Mouse (Mus musculus) lung, embryonic 16.5 days (tissue): Measurements from ENCODE around the gene Gm13694. TPM values are rescaled to one million over a fixed set of nuclear protein-coding genes. Genes with fewer than 3 reads are reported as not detected.
"Not testable (repeated sequence)": the region's sequence is repeated elsewhere in the genome, so short reads cannot be mapped to it uniquely, and the experiment has no call there.

ENCODE experiments used
- ATAC-seq: fragments of 200-750 bp; cut with Nextera tagmentation; 2 replicates; pipeline ENCODE4 v1.8.0; 2017; ENCODE audit warnings: low read depth, mild to moderate bottlenecking, moderate library complexity
- H3K27ac ChIP-seq: fragments of 300-500 bp; sonication (generic); 2 replicates; pipeline ENCODE4 v1.5.1; 2014; ENCODE audit warnings: mild to moderate bottlenecking, control low read depth, low read length
- H3K27me3 ChIP-seq: fragments of 300-500 bp; sonication (generic); 2 replicates; pipeline ENCODE4 v1.6.1; 2014; ENCODE audit warnings: low read depth, low read length, mixed read lengths; ENCODE audit not compliant: control insufficient read depth, insufficient read depth
- H3K36me3 ChIP-seq: fragments of 300-500 bp; sonication (generic); 2 replicates; pipeline ENCODE4 v1.6.1; 2014; ENCODE audit warnings: low read length; ENCODE audit not compliant: control insufficient read depth, insufficient read depth
- H3K4me1 ChIP-seq: fragments of 300-500 bp; sonication (generic); replicated peaks from 2 replicates; pipeline ENCODE4 v1.6.1; 2014; ENCODE audit warnings: low read length, mixed read lengths; ENCODE audit not compliant: control insufficient read depth, insufficient read depth
- H3K4me2 ChIP-seq: fragments of 300-500 bp; sonication (generic); 2 replicates; pipeline ENCODE4 v1.6.1; 2014; ENCODE audit warnings: low read depth, low read length, control low read depth
- H3K4me3 ChIP-seq: fragments of 300-500 bp; sonication (generic); 2 replicates; pipeline ENCODE4 v1.5.1; 2014; ENCODE audit warnings: mild to moderate bottlenecking, low read length, control low read depth
- H3K9ac ChIP-seq: fragments of 300-500 bp; sonication (generic); 2 replicates; pipeline ENCODE4 v1.6.1; 2014; ENCODE audit warnings: low read length, control low read depth
- H3K9me3 ChIP-seq: fragments of 300-500 bp; sonication (generic); 2 replicates; pipeline ENCODE4 v1.6.1; 2016; ENCODE audit warnings: low read length; ENCODE audit not compliant: control insufficient read depth
- WGBS: fragments of 180-500 bp; shearing (Covaris S2); extraction: QIAGEN DNeasy Blood & Tissue Kit; methylation state at CpG from one replicate; pipeline ENCODE4 v1.1.7; 2014; 5-methylcytosine and 5-hydroxymethylcytosine counted together
- polyA plus RNA-seq: library from polyadenylated mRNA; unstranded; fragments of >200 nt; fragmentation: Nextera tagmentation; extraction: Ambion mirVana; gene quantifications from 2 replicates; pipeline ENCODE4 v1.2.1, GENCODE M21; 2015

The Gm13694 gene
- polyA plus RNA-seq, 1 experiment from 2014 or later, result not detected

DNA sequence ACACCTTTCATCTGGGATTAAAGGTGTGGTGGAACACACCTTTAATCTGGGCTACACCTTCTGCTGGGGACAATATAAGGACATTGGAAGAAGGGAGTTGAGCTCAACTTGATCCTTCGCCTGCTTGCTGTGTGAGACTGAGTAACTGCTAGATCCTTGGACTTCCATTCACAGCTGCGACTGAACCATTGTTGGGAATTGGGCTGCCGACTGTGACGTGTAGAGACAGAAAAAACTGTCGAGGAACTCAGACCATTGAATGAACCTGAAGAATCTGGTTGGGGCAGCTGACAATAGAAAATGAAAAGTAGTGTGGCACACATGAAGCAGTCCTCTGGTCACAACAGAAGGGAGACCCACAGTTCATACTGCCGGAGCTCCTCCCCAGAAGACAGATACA is 5.7 kb downstream of the Gm13694 start, which contains the start of gene Gm13697:
Gm13697 (plus strand) TSS at position 301 of the 400 bp plus-strand sequence.
- not testable (repeated sequence) for H3K36me3 ChIP-seq, ATAC-seq, H3K4me2 ChIP-seq, H3K9me3 ChIP-seq, H3K4me3 ChIP-seq, H3K9ac ChIP-seq, H3K27ac ChIP-seq, H3K27me3 ChIP-seq, H3K4me1 ChIP-seq
- WGBS, result no CpG with 5 or more reads among the region's 6 CpGs

- H3K4me2 ChIP-seq, H3K4me1 ChIP-seq, H3K9me3 ChIP-seq, ATAC-seq, H3K27me3 ChIP-seq, H3K4me3 ChIP-seq, H3K27ac ChIP-seq, H3K9ac ChIP-seq, H3K36me3 ChIP-seq: not testable (repeated sequence)
- WGBS, result no CpG with 5 or more reads among the region's 6 CpGs
Observed at GRCm38 (mm10) chr2:83990253-83990652, 11.5 kb downstream of the Gm13694 start, which contains the start of gene Gm13691. TSS of gene Gm13691 (plus strand) at chr2:83990553.

DNA sequence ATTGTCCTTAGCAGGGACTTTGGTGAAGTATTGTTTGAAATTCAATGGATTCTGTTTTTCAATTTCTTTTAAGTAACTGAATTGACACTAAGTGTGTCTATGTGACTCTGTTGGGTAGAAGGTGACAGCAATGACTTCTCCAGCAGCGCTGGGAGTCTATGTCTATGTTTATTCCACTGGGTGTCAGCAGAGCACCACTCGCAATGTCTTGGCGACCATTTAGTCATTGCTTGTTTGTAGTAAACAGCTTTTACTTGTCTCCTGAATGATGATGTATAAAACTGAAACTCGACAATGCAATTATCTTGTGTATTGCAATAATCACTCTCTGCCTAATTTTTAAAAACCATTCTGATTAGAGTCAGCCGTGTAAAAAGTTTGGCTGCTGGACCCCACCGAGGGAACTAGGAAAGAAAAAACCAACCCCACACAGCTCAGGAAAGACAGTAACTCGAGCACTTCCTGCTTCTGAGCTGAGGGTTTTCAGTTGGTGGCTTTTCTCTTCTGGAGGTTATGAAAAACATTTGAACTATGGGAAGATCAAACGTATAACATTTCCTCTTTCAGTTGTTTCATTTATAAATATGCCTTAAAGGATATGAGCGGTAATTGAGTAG is 15.0 kb downstream of the Gm13694 start:
- not testable (repeated sequence) for H3K9ac ChIP-seq, H3K27me3 ChIP-seq, H3K9me3 ChIP-seq, H3K36me3 ChIP-seq, H3K4me1 ChIP-seq
- Histone ChIP-seq H3K27ac (peak overlapping the region; percentile 25; the same call in 1 of the 2 replicates), H3K4me3 (peak overlapping the region; percentile 1; the same call in 1 of the 2 replicates), H3K4me2 (peak overlapping the region; percentile 9; the same call in 1 of the 2 replicates)
- 24% methylated on average over 7 of the region's 9 CpGs for WGBS
- peak; percentile 83 for ATAC-seq

DNA sequence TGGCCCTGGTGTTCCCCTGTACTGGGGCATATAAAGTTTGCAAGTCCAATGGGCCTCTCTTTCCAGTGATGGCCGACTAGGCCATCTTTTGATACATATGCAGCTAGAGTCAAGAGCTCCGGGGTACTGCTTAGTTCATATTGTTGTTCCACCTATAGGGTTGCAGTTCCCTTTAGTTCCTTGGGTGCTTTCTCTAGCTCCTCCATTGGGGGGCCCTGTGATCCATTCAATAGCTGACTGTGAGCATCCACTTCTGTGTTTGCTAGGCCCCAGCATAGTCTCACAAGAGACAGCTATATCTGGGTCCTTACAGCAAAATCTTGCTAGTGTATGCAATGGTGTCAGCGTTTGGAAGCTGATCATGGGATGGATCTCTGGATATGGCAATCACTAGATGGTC is 15.8 kb downstream of the Gm13694 start:
- WGBS, result no CpG with 5 or more reads among the region's 3 CpGs
- not testable (repeated sequence) for H3K4me2 ChIP-seq, H3K27ac ChIP-seq

DNA sequence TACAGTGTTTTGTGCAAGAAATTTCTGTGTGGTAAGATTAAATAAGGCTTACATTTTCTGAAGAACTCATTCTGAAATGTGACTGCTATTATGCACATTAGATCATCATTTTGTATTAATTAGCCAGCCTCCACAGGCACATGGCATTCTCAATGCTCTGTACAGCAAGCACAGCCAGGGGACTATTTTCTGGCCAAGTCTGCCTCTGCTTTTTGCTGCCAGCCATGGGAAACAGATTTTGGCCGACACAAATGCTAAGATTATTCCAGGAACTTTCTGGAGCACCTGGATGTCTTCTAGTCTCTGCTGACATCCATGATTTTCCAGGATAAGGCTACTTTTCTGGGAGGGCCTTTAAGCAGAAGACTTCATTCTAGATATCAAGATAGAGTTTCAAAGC is 30.2 kb downstream of the Gm13694 start:
- H3K36me3 ChIP-seq, result no peaks in the 10 kb centered on the region
- no peaks in the 10 kb centered on the region for H3K9me3 ChIP-seq
- no peak overlapping the region for H3K9ac ChIP-seq
- H3K4me1 ChIP-seq, result no peaks in the 10 kb centered on the region
- no peak overlapping the region for H3K4me2 ChIP-seq
- H3K27ac ChIP-seq, result no peak overlapping the region
- 48% methylated on average over 1 of the region's 1 CpGs for WGBS
- H3K27me3 ChIP-seq, result no peaks in the 10 kb centered on the region
- no peak overlapping the region for H3K4me3 ChIP-seq
- ATAC-seq, result no peak

More for the DNA sequence above, 15.8 kb downstream of the Gm13694 start:
- ATAC-seq, H3K4me3 ChIP-seq, H3K9me3 ChIP-seq, H3K4me1 ChIP-seq, H3K27me3 ChIP-seq, H3K36me3 ChIP-seq, H3K9ac ChIP-seq: not testable (repeated sequence)

DNA sequence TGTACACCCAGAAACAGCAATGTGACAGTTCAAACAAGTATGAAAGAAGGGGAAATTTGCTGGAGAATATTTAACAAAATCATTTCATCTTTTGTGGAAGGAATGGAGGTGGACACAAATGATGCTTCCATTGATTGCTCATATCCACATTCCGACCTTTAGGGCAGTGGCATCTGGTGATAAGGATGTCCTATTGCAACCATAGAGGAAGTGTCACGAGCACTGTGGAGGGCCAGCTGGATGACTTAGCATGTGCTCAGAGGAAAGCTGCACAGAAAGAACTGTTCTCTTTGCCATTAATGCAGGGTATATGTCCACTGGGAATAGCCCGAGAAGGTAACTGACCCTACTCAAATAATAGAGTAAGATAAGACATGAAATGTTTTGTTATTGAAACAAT is 31.1 kb downstream of the Gm13694 start:
- no peak for ATAC-seq
- H3K4me1 ChIP-seq, result no peaks in the 10 kb centered on the region; the same call in 1 of the 2 replicates
- H3K27me3 ChIP-seq, result no peaks in the 10 kb centered on the region
- WGBS, result 55% methylated on average over 3 of the region's 3 CpGs
- no peak overlapping the region for H3K4me3 ChIP-seq
- H3K4me2 ChIP-seq, result no peak overlapping the region
- no peaks in the 10 kb centered on the region for H3K36me3 ChIP-seq
- H3K9ac ChIP-seq, result no peak overlapping the region
- no peak overlapping the region for H3K27ac ChIP-seq
- H3K9me3 ChIP-seq, result no peaks in the 10 kb centered on the region

DNA sequence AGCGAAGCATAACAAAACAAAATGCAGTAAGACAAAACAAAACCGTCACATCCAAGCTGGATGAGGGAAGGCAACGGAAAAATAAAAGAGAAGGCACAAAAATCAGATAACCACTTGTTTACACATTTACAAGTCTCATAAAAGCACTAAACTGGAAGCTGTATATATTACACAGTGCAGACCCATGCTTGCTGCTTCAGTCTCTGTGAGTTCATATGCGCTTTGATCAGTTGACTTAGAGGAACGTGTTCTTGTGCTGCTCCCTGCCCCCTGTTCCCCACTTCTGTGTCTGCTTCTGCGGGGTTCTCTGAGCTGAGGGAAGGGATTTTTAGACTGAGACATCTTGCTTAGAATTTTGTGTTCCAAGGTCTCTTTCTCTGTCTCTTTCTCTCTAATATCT is 35.8 kb downstream of the Gm13694 start:
- 0 out of 2 replicates have a peak overlapping the region, but pooled peaks have one; percentile 6 for H3K4me2 ChIP-seq
- no peak overlapping the region for H3K4me3 ChIP-seq
- H3K9me3 ChIP-seq, result no peaks in the 10 kb centered on the region
- no peaks in the 10 kb centered on the region for H3K27me3 ChIP-seq
- H3K9ac ChIP-seq, result peak overlapping the region; percentile 20; the same call in 1 of the 2 replicates
- peak overlapping the region; percentile 55 for H3K27ac ChIP-seq
- WGBS, result 49% methylated on average over 6 of the region's 6 CpGs
- no peaks in the 10 kb centered on the region for H3K36me3 ChIP-seq
- peak; percentile 57 for ATAC-seq
- peaks cover 3% of the 10 kb centered on the region; the same call in 1 of the 2 replicates for H3K4me1 ChIP-seq

DNA sequence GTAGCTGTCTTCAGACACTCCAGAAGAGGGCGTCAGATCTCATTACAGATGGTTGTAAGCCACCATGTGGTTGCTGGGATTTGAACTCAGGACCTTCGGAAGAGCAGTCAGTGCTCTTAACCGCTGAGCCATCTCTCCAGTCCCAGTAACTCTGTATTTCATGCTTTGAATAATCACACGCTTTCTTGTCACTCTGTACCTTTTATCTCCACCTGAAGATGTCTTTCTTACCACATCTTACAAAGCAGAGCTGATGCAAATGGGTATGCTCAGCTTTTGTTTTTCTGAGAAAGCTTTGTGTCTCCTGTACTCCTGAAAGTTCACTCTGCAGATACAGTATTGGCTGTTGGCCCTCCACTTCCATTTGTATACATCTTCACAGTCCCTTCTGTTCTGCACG is 37.6 kb downstream of the Gm13694 start:
- H3K36me3 ChIP-seq, H3K4me3 ChIP-seq, ATAC-seq, H3K4me2 ChIP-seq, H3K4me1 ChIP-seq, H3K27ac ChIP-seq, H3K9me3 ChIP-seq, H3K27me3 ChIP-seq, H3K9ac ChIP-seq: not testable (repeated sequence)
- 72% methylated on average over 5 of the region's 5 CpGs for WGBS

DNA sequence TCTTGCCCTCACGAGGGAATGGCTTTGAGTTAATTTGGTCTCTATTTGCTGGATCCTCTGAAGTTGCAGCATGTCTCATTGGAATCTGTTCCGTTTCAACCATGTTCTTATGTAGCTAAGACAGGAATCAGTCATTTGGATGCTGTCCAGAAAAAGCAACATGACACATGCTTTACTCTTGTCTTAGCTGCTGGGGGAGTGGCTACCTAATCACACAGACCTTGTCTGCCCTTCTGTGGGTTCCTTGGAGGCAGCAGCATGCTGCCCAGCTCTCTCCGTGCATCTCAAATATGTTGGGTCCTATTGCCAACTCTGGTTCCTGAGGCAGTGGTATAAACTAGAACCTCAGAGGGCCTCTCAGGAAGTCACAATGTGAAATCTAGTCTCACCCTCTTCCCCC is 39.6 kb downstream of the Gm13694 start:
- Histone ChIP-seq H3K27me3 (no peaks in the 10 kb centered on the region), H3K27ac (peak overlapping the region; percentile 45), H3K4me1 (peaks cover 3% of the 10 kb centered on the region; the same call in 1 of the 2 replicates), H3K36me3 (no peaks in the 10 kb centered on the region), H3K4me3 (no peak overlapping the region), H3K9ac (no peak overlapping the region), H3K4me2 (no peak overlapping the region), H3K9me3 (no peaks in the 10 kb centered on the region)
- WGBS, result 33% methylated on average over 3 of the region's 3 CpGs
- no peak for ATAC-seq
